Mouse (Mus musculus): ENCODE data around the gene Slc39a11. TPM values are rescaled to one million over a fixed set of nuclear protein-coding genes. Genes with fewer than 3 reads are reported as not detected.

The Slc39a11 gene
- polyA plus RNA-seq, 1 experiment from 2014 or later = 56.6 TPM

DNA sequence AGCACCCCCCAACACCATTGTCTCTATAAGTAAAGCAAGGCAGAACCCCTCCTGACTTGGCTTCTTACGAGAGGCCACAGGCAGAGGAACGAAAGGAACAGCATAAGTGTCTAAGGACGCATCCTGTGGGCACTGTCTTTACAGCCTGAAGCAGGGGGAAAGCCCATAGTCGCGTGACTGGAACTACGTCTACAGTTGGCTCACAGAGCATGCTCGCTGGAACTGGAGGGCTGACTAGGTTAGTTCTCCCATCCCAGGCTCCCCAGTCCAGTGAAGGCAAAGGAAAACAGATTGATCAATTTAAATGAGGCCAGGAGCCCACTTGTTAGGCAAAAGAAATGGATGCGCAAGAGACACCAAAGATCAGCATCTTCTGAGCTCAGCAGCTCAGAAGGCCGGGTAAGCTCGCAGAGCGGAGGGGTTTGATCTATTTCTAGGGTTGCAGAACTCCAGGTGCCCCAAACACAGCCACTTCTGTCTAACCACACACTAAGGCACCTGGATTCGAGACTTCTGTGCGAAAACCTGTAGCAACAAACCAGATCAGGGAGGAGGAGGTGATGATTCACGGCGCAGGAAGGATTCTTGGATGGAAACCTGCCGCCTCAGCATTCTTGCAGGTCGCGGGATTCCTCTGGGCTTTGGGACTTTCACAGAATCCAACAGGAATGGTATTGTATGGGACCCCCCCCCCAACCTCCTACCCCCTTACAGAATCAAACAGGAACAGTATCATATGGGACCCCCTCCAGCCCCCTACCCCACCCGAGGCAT lies 453.5 kb downstream of the Slc39a11 start:
- TF ChIP-seq CTCF (IDR thresholded peaks at IDR 0.05; ENCODE audit: low read depth) (no peak), EP300 (optimal IDR thresholded peaks at IDR 0.05) (no peak)
- DNase-seq (ENCODE audit: low spot score) = no peak
- no peak overlapping the region for H3K4me2 ChIP-seq (replicated peaks; ENCODE audit: low read depth)
- H3K4me3 ChIP-seq (ENCODE audit: low read depth, low read length) = no peak overlapping the region
- no peaks in the 10 kb centered on the region for H3K36me3 ChIP-seq (ENCODE audit: control insufficient read depth, insufficient read depth, low read length)
- H3K27me3 ChIP-seq (ENCODE audit: control insufficient read depth, insufficient read depth, low read length) = no peaks in the 10 kb centered on the region
- H3K27ac ChIP-seq (replicated peaks) = no peak overlapping the region
- H3K4me1 ChIP-seq (replicated peaks; ENCODE audit: control insufficient read depth, insufficient read depth) = 0 out of 2 replicates have a peak, but pooled peaks cover 2% of the 10 kb centered on the region
- no peak overlapping the region for H3K9ac ChIP-seq (ENCODE audit: low read length)
- WGBS = 79% methylated on average over 19 of the region's 19 CpGs
- no peak for ATAC-seq (ENCODE audit: low FRiP score, low TSS enrichment)
- H3K9me3 ChIP-seq (ENCODE audit: control insufficient read depth, low read length) = no peaks in the 10 kb centered on the region

Other genes starting within 250 kb of the Slc39a11 start
- 1.5 and 1.8 TPM in 2 replicates for gene Sstr2, start 30.7 kb downstream of the Slc39a11 start, polyA plus RNA-seq (2015; fragmentation: Nextera tagmentation; extraction: Ambion mirVana)
- gene Cog1, start 910 bp downstream of the Slc39a11 start, polyA plus RNA-seq (2015; fragmentation: Nextera tagmentation; extraction: Ambion mirVana) = 14.4 and 15.3 TPM in 2 replicates
- gene Fam104a, start 34.1 kb upstream of the Slc39a11 start, polyA plus RNA-seq (2015; fragmentation: Nextera tagmentation; extraction: Ambion mirVana) = 34.2 and 34.3 TPM in 2 replicates
- 8.7 and 9.7 TPM in 2 replicates for gene D11Wsu47e, start 34.3 kb upstream of the Slc39a11 start, polyA plus RNA-seq (2015; fragmentation: Nextera tagmentation; extraction: Ambion mirVana)
- gene Cpsf4l, start 59.9 kb upstream of the Slc39a11 start, polyA plus RNA-seq (2015; fragmentation: Nextera tagmentation; extraction: Ambion mirVana) = 0.16 and 0.19 TPM in 2 replicates
- 28.9 and 30.6 TPM in 2 replicates for gene Cdc42ep4, start 101.8 kb upstream of the Slc39a11 start, polyA plus RNA-seq (2015; fragmentation: Nextera tagmentation; extraction: Ambion mirVana)